Mouse (Mus musculus) fibroblast of lung, adult 2 months (primary cell): ENCODE results near the gene Fam221a.
A peak's percentile ranks its signal among the peaks of the same experiment; 100 is the strongest.
"Not testable (repeated sequence)": the region's sequence is repeated elsewhere in the genome, so short reads cannot be mapped to it uniquely, and the experiment has no call there.

Source experiments
- DNase-seq: peaks from one replicate; pipeline ENCODE4 v3.0.0-alpha.2; 2011; ENCODE audit warnings: low read depth

The Fam221a gene

DNA sequence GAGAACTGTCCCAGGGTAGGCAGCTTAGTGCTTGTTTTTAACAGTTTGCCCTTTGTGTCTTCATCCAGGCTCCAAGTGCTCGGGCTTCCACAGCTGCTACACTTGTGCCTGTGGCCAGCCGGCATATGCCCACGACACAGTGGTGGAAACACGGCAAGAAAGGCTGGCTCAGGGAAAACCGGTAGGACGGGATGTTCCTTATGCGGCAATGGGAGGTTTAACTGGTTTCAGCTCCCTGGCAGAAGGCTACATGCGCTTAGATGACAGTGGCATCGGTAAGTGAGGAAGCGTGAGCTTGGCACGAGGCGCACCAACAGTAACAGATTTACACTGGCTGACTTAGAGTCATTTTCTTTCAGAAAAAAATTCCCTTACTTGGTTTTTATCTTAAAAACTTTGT is 10.8 kb downstream of the Fam221a start:
- DNase-seq, result no peak

DNA sequence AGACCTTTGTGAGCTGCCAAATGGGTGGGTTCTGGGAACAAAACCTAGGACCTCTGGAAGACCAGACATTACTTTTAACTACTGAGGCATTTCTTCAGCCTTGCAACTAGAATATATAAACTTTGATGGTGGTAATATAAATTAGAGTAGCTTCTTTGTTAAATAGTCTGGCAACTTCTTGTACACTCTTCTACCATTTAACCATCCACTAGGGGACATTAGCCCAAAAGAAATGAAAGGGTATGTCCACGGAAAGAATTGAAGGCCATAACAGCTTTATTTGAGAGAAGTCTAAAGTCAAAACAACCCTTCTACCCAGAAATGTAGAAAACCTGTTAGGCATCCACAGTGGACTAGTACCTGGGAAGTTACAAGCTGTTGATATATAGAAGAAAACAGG is 26.7 kb downstream of the Fam221a start:
- no peak for DNase-seq

DNA sequence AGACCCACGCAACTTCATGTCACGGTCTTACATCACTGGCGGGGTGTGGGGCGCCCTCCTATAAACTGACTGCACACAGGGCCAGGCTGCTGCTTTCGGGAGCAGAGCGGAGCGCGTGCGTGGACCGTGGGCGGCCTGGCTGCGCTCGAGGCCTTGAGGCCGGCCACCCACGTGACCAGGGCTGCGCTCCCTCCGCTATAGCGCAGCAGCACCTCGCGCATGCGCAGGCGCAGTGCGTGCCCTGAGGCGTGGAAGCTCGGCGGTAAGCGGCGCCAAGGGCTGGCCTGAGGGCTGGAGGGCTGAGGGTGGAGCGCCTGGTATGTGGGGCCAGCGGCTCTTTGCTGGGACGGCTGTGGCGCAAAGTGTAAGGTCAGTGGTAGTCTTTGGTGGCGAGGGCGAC is 27.8 kb downstream of the Fam221a start, which contains the start of gene Stk31:
Gene Stk31 (plus strand): TSS at position 289 of the 400 bp plus-strand sequence.
- DNase-seq, result no peak

DNA sequence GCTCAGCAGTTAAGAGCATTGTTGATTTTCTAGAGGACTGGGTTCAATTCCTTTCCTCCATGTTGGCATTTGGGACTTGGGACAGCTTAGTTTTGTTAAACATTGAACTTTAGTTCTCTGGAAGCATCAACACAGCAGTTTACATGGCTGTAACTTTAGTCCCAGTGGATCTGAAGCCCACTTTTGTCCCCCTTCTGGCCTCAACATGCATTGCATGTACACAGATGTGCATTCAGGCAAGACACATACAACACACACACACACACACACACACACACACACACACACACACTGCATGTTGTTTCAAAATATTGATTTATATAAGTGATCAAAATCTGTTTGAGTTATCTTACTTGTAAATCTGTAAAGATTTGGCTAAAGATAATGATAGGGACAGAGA is 29.9 kb downstream of the Fam221a start:
- no peak for DNase-seq

DNA sequence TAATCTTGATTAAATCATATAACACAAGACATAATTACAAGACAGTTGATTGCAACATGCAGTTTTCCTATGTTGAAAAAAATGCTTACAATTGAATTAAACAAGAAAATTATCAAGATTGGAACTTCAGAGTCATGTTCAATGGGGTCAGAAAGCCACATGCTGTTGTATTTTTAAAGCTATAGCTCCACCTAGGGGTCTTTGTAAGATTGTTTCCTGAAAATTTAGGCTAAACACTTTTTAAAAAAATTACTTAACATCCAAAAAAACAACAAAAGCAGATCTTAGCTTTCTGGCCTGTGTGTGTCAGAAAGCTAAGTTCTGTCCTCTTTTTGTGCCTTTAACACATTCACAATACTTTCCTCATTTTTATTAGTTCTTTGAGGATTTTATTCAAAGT is 30.8 kb downstream of the Fam221a start:
- DNase-seq, result peak; percentile 26

DNA sequence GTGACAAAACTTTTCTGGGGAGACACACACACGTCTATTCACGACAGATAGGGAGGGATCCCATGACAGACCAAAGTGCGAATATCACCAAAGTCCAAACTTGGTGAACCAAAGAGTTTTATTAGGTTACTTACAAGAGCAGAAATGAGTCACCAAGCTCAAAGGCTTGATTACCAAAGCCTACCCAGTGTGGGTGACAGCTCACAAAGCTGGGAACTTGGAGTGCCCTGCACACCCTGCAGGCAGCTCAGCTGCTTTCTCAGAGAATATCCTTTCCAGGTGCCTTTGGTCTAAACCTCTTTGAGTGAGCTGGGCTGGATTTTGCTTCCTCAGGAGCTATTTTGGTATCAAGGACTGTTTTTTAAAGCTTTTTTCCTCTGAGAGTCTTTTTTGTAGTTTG is 43.3 kb downstream of the Fam221a start:
- no peak for DNase-seq

DNA sequence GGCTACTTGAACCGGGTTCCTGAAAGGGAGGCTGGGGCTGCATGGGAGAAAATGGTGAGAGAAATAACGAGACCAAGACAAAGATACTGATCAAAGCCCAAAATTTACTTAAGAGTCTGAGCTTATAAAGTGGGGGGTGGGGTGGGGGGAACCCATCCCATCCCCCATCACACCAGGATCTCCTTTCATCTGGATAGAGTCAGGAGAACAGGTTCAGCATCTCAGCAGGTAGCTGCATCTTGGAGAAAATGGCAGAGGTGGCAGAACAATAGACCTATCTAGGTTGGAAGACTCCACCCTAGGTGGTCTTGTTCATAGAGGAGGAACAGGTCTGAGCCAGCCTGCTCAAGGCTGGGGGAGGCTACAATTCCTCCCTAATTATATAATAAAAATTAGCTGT is 45.4 kb downstream of the Fam221a start:
- not testable (repeated sequence) for DNase-seq

DNA sequence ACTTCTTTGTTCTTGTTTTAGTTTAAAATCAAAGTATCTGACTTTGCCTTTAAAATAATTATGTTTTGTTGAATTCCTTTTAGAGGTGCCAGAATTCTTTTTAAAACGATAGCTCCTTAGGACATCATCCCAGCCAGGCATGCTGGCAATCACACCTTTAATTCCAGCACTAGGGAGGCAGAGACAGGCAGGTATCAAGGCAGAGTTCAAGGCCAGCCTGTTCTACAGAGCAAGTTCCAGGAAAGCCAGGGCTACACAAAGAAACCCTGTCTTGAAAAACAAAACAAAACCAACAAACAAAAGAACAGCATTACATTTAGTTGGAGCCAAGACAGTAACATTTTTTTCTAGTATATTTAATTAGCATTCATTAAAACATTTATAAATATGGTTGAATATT is 48.4 kb downstream of the Fam221a start:
- DNase-seq, result no peak

DNA sequence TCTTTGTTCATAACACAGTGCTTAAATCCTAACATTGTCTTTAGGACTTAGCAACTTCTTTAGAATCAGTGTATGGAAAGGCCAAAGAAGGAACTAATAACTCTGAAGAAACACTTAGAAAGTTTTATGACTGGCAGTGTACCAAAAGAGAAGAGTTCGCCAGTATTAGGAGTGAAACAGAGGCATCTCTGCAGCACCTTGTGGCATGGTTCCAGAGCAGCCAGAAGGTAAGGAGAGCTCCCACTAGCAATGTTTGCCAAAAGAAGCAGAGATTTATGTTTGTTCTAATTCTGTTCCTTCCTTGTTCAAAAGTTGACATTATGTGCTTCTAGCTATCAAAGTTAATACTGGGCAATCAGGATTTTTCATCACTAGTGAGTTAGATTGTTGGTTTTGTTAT is 69.8 kb downstream of the Fam221a start:
- no peak for DNase-seq
